Mouse (Mus musculus): ENCODE data around the gene Gm10197. TPM values are rescaled to one million over a fixed set of nuclear protein-coding genes. Genes with fewer than 3 reads are reported as not detected.

Gm10197 gene
- not detected for polyA plus RNA-seq (2017; shearing (Covaris generic))

DNA sequence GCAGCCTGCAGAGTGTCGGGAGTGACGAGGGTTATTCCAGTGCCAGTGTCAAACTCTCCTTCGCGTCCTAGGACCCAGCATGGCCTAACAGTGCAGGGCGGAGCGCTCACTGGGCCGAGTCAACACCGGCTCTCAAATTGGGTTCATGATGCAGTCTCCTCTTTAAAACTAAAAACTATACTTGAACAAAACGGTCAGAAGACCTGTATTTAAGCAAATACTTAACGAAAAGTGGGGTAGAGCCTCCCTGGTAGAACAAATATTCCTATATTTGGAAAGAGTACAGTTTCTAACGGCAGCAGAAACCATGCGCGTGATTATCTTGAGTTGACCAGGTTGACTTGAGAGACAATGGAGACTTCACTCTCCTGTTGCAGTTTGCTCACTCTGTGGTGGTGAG lies at the start of gene Gm10197:
Gm10197 (minus strand) TSS at position 101 of the 400 bp plus-strand sequence.

DNA sequence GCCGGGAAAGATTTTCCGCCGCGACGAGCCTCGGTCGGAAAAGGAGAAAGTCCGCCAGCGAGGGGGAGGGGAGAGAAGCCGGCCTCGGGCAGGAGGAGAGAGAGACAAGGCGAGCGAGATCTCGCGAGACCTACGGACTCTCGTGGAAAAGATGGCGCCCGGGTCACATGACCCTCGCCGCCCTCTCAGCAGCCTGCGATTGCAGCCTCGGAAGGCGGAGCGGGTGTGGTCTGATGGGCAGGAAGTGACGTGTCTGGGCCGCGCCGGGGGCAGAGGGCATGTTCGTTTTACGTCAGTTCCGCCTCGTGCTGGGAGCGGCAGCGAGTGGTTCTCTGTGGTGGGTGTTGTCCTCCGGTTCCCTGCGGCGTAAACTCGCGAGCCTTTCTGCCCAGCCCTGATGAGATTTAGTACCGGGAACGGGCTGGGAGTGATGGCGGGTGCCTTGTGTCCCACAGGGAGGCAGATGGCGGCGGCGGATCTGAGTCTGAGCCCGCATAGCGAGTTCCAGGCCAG lies 19.0 kb upstream of the Gm10197 start, which contains the start of gene Smndc1:
Smndc1 (minus strand) TSS at position 84 of the 513 bp plus-strand sequence.

Other genes starting within 250 kb of the Gm10197 start
- 171 TPM for gene Add3, start 231.3 kb downstream of the Gm10197 start, polyA plus RNA-seq (2017; shearing (Covaris generic))
- 3.5 TPM for gene Mxi1, start 61.2 kb downstream of the Gm10197 start, polyA plus RNA-seq (2017; shearing (Covaris generic))
- 78.8 TPM for gene Smndc1, start 18.8 kb upstream of the Gm10197 start, polyA plus RNA-seq (2017; shearing (Covaris generic))
- 6.0 TPM for gene Dusp5, start 157.3 kb upstream of the Gm10197 start, polyA plus RNA-seq (2017; shearing (Covaris generic))
- 229 TPM for gene Nutf2-ps1, start 217.3 kb upstream of the Gm10197 start, polyA plus RNA-seq (2017; shearing (Covaris generic))
- 50.1 TPM for gene Smc3, start 228.6 kb upstream of the Gm10197 start, polyA plus RNA-seq (2017; shearing (Covaris generic))